Mouse (Mus musculus) bone marrow macrophage, adult 2 months (primary cell): ENCODE data around the gene Sp2.

Experiments
- CTCF ChIP-seq: IDR thresholded peaks from 2 replicates; pipeline ENCODE4 v1.5.1; 2012; ENCODE audit warnings: low read depth, mild to moderate bottlenecking, low read length, moderate library complexity
- POLR2A ChIP-seq: IDR thresholded peaks from 2 replicates; pipeline ENCODE4 v1.6.1; 2012; ENCODE audit warnings: mild to moderate bottlenecking, low read depth, low read length, borderline replicate concordance

DNA sequence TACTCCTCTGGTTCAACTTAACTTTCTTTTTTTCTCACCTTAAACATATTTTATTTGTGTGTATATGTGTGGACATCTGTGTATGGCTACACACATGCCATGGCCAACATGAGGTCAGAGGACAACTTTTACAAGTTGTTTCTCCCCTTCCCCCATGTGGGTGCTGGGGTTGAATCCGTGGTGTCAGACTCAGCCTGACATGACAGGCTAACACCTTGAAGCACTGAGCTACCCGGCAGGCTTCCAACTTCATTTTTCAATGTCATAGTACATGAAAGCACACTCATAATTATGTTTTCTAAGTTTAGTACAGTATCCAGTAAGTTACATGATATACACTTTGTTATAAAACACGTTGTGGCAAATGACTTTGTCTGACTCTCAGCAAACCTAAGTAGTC is 12.4 kb downstream of the Sp2 start:
- TF ChIP-seq CTCF (no peak), POLR2A (no peak)
